Mouse (Mus musculus) embryonic facial prominence, embryonic 14.5 days (tissue): ENCODE data around the gene Gdap1l1. TPM values are rescaled to one million over a fixed set of nuclear protein-coding genes. Genes with fewer than 3 reads are reported as not detected.

Experiments
- ATAC-seq: fragments of 200-750 bp; cut with Nextera tagmentation; 2 replicates; pipeline ENCODE4 v1.8.0; 2017; ENCODE audit warnings: low read depth, moderate number of reproducible peaks, moderate TSS enrichment
- DNase-seq: peaks from one replicate; pipeline ENCODE4 v3.0.0-alpha.2; 2015; ENCODE audit warnings: low spot score
- H3K27ac ChIP-seq: fragments of 300-500 bp; sonication (generic); replicated peaks from 2 replicates; pipeline ENCODE4 v1.5.1; 2014; ENCODE audit warnings: low read depth, mild to moderate bottlenecking, low read length, moderate library complexity
- H3K27me3 ChIP-seq: fragments of 300-500 bp; sonication (generic); replicated peaks from 2 replicates; pipeline ENCODE4 v1.6.1; 2014; ENCODE audit warnings: low read length; ENCODE audit not compliant: control insufficient read depth, insufficient read depth
- H3K36me3 ChIP-seq: fragments of 300-500 bp; sonication (generic); 2 replicates; pipeline ENCODE4 v1.6.1; 2014; ENCODE audit warnings: low read length, mixed read lengths; ENCODE audit not compliant: control insufficient read depth, insufficient read depth
- H3K4me1 ChIP-seq: fragments of 300-500 bp; sonication (generic); 2 replicates; pipeline ENCODE4 v1.6.1; 2014; ENCODE audit warnings: antibody characterized with exemption, low read length; ENCODE audit not compliant: control insufficient read depth, insufficient read depth
- H3K4me2 ChIP-seq: fragments of 300-500 bp; sonication (generic); 2 replicates; pipeline ENCODE4 v1.6.1; 2014; ENCODE audit warnings: low read depth, mild to moderate bottlenecking, low read length, moderate library complexity, mixed read lengths
- H3K4me3 ChIP-seq: fragments of 300-500 bp; sonication (generic); 2 replicates; pipeline ENCODE4 v1.5.1; 2014; ENCODE audit warnings: low read depth, mild to moderate bottlenecking, low read length
- H3K9ac ChIP-seq: fragments of 300-500 bp; sonication (generic); 2 replicates; pipeline ENCODE4 v1.6.1; 2014; ENCODE audit warnings: low read depth, mild to moderate bottlenecking, low read length, moderate library complexity, mixed read lengths
- H3K9me3 ChIP-seq: fragments of 300-500 bp; sonication (generic); 2 replicates; pipeline ENCODE4 v1.6.1; 2016; ENCODE audit warnings: low read length; ENCODE audit not compliant: control insufficient read depth
- WGBS: fragments of 180-500 bp; shearing (Covaris S2); extraction: QIAGEN DNeasy Blood & Tissue Kit; methylation state at CpG from one replicate; pipeline ENCODE4 v1.1.7; 2014; 5-methylcytosine and 5-hydroxymethylcytosine counted together
- polyA plus RNA-seq: library from polyadenylated mRNA; unstranded; fragments of >200 nt; fragmentation: Nextera tagmentation; extraction: Ambion mirVana; gene quantifications from 2 replicates; pipeline ENCODE4 v1.2.1, GENCODE M21; 2014

Gdap1l1 gene
- polyA plus RNA-seq, 1 experiment from 2014 or later = 6.9 TPM

DNA sequence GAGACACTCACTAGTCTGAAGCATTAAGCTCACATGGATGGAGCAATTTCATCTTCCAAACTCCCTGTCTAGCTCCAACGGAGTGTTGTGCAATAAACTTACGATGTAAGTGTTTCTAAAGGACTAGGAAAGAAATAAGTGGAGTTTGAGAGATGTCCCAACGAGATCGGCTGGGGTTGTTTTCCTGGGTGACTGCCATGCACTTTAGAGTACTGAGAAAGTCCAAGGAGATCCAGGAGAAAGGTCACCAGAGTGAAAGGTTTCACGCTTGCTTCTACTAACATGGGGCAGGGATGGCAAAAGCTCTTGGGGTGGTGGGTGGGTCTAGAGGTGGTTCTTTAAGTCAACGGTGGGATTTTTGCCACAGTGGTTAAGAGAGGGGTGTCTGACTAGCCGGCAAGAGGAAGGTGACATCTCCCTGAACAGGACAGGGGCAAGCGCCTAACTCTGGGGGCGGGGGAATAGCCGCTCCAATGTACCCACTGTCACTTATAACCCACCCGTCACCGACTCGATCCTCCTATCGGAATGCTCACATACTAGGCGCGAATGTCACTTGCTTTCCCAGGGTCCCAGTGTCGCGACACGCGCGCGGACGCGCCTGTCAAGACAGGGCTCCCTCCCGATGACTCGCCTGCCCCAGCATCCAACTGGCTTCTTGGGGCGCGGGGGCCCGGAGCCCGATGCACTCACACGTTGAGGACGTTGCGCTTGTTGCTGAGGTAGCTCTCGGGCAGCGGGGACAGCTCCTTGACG is 33.6 kb downstream of the Gdap1l1 start:
- peaks cover 9% of the 10 kb centered on the region for H3K4me1 ChIP-seq
- DNase-seq (no peak), ATAC-seq (peak; percentile 70)
- peak overlapping the region; percentile 77 for H3K9ac ChIP-seq
- peak overlapping the region; percentile 65 for H3K4me3 ChIP-seq
- H3K9me3 ChIP-seq = no peaks in the 10 kb centered on the region
- 0 out of 2 replicates have a peak overlapping the region, but pooled peaks have one; percentile 7 for H3K27ac ChIP-seq
- H3K4me2 ChIP-seq = peak overlapping the region; percentile 64
- 0 out of 2 replicates have a peak, but pooled peaks cover 23% of the 10 kb centered on the region for H3K36me3 ChIP-seq
- 4% methylated on average over 34 of the region's 36 CpGs for WGBS
- H3K27me3 ChIP-seq = no peaks in the 10 kb centered on the region

GRCm38 (mm10) chr2:163472466-163472851 is 34.2 kb downstream of the Gdap1l1 start, which contains the start of gene Fitm2:
TSS of gene Fitm2 (minus strand) at chr2:163472629.
- Histone ChIP-seq H3K9me3 (no peaks in the 10 kb centered on the region), H3K4me1 (peaks cover 9% of the 10 kb centered on the region), H3K27ac (0 out of 2 replicates have a peak within 1 kb of the TSS, but pooled peaks have one; percentile 7), H3K4me3 (peak within 1 kb of the TSS; percentile 65), H3K27me3 (no peaks in the 10 kb centered on the region), H3K9ac (peak within 1 kb of the TSS; percentile 77), H3K36me3 (0 out of 2 replicates have a peak, but pooled peaks cover 23% of the 10 kb centered on the region), H3K4me2 (peak within 1 kb of the TSS; percentile 64)
- ATAC-seq (peak; percentile 97), DNase-seq (peak; percentile 96)
- WGBS = 0% methylated on average over 25 of the region's 30 CpGs

GRCm38 (mm10) chr2:163480191-163480825 is 42.0 kb downstream of the Gdap1l1 start:
- DNase-seq = no peak
- H3K4me1 ChIP-seq = 0 out of 2 replicates have a peak, but pooled peaks cover 7% of the 10 kb centered on the region
- H3K36me3 ChIP-seq = no peaks in the 10 kb centered on the region
- no peak overlapping the region for H3K4me3 ChIP-seq
- H3K9me3 ChIP-seq = no peaks in the 10 kb centered on the region
- no peak overlapping the region for H3K4me2 ChIP-seq
- H3K27ac ChIP-seq = no peak overlapping the region
- H3K9ac ChIP-seq = no peak overlapping the region
- 46% methylated on average over 16 of the region's 18 CpGs for WGBS
- peaks cover 26% of the 10 kb centered on the region for H3K27me3 ChIP-seq
- ATAC-seq = no peak

GRCm38 (mm10) chr2:163481539-163482029 is 43.3 kb downstream of the Gdap1l1 start:
- peak; percentile 53; the same call in 1 of the 2 replicates for ATAC-seq
- H3K4me1 ChIP-seq = 0 out of 2 replicates have a peak, but pooled peaks cover 7% of the 10 kb centered on the region
- H3K4me3 ChIP-seq = peak overlapping the region; percentile 20
- no peak overlapping the region for H3K27ac ChIP-seq
- no peaks in the 10 kb centered on the region for H3K9me3 ChIP-seq
- peak overlapping the region; percentile 43 for H3K4me2 ChIP-seq
- WGBS = under 1% methylated on average over 15 of the region's 21 CpGs
- peaks cover 26% of the 10 kb centered on the region for H3K27me3 ChIP-seq
- H3K9ac ChIP-seq = 0 out of 2 replicates have a peak overlapping the region, but pooled peaks have one; percentile 14
- no peaks in the 10 kb centered on the region for H3K36me3 ChIP-seq
- peak; percentile 41 for DNase-seq

- DNase-seq (no peak), ATAC-seq (no peak)
- no peak overlapping the region for H3K9ac ChIP-seq
- H3K9me3 ChIP-seq = no peaks in the 10 kb centered on the region
- no peak overlapping the region for H3K4me2 ChIP-seq
- H3K27me3 ChIP-seq = peaks cover 3% of the 10 kb centered on the region; the same call in 1 of the 2 replicates
- H3K4me3 ChIP-seq = no peak overlapping the region
- no peaks in the 10 kb centered on the region for H3K4me1 ChIP-seq
- no peaks in the 10 kb centered on the region for H3K36me3 ChIP-seq
- no peak overlapping the region for H3K27ac ChIP-seq
- 85% methylated on average over 3 of the region's 3 CpGs for WGBS
Measured at GRCm38 (mm10) chr2:163487360-163487759, 49.1 kb downstream of the Gdap1l1 start.

- ATAC-seq (no peak), DNase-seq (no peak)
- Histone ChIP-seq H3K9ac (no peak overlapping the region), H3K27me3 (no peaks in the 10 kb centered on the region), H3K27ac (no peak overlapping the region), H3K4me2 (no peak overlapping the region), H3K4me1 (no peaks in the 10 kb centered on the region), H3K9me3 (no peaks in the 10 kb centered on the region), H3K36me3 (no peaks in the 10 kb centered on the region), H3K4me3 (no peak overlapping the region)
- WGBS = 44% methylated on average over 5 of the region's 5 CpGs
Measured at GRCm38 (mm10) chr2:163489725-163490291, 51.5 kb downstream of the Gdap1l1 start.

- Histone ChIP-seq H3K9ac (no peak overlapping the region), H3K27me3 (no peaks in the 10 kb centered on the region), H3K4me1 (no peaks in the 10 kb centered on the region), H3K4me3 (no peak overlapping the region), H3K4me2 (no peak overlapping the region), H3K36me3 (no peaks in the 10 kb centered on the region), H3K27ac (no peak overlapping the region), H3K9me3 (no peaks in the 10 kb centered on the region)
- DNase-seq (no peak), ATAC-seq (no peak)
- 91% methylated on average over 17 of the region's 17 CpGs for WGBS
Measured at GRCm38 (mm10) chr2:163490656-163491055, 52.4 kb downstream of the Gdap1l1 start.

GRCm38 (mm10) chr2:163491351-163491750 is 53.1 kb downstream of the Gdap1l1 start:
- no peak overlapping the region for H3K9ac ChIP-seq
- ATAC-seq (no peak), DNase-seq (peak; percentile 10)
- no peak overlapping the region for H3K4me3 ChIP-seq
- H3K4me1 ChIP-seq = no peaks in the 10 kb centered on the region
- H3K27me3 ChIP-seq = no peaks in the 10 kb centered on the region
- H3K9me3 ChIP-seq = no peaks in the 10 kb centered on the region
- whole genome bisulfite sequencing = 58% methylated on average over 7 of the region's 7 CpGs
- no peaks in the 10 kb centered on the region for H3K36me3 ChIP-seq
- H3K4me2 ChIP-seq = no peak overlapping the region
- no peak overlapping the region for H3K27ac ChIP-seq
